Mouse (Mus musculus): ENCODE results near the gene Myo9b. TPM values are rescaled to one million over a fixed set of nuclear protein-coding genes. Genes with fewer than 3 reads are reported as not detected.

Gene Myo9b
- total RNA-seq (2023) = 147 TPM

DNA sequence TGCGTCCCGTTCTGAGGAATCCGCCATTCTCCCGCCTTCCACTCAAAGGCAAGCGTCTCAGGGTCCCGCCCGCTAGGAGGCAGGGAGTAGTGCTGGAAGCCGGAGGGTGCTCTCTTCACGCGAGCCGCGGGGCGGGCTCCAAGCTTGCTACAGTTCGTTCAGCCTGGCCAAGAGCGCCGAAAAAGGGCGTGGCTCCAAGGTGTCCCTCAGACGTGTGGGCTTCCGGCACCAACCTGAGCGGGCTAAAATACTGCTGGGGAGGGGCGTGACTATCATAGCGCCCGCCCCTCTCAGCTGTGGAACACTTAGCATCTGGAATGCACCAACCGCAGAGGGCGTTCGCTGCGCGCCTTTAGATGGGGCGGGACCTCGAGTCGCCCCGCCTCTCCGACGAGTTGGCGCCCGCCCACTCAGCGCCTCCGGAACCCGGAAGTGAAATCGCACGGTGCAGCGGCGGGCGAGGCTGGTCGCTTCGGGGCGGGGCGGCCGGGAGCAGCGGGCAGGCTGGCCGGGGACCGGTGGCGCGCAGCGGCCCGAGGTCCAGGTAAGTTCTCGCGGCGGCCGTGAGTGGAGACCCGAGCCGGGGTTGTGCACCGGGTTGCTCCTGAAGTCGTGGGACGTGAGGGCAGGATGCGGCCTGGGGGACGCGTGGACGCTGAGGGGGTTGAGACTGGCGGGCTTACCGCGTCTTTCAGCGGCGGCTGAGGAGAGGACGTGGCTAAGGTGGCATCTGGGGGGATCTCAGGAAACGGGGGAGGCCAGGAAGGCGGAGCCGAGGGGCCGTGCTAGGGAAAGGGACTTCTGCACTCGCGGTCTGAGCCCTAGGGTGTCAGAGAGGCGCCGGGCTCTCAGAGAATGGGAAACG lies at the start of gene Myo9b, which contains the start of gene Haus8:
Gene Myo9b (plus strand): TSS at position 429 of the 865 bp plus-strand sequence.
Gene Haus8 (minus strand): TSS at position 649 of the 865 bp plus-strand sequence.

DNA sequence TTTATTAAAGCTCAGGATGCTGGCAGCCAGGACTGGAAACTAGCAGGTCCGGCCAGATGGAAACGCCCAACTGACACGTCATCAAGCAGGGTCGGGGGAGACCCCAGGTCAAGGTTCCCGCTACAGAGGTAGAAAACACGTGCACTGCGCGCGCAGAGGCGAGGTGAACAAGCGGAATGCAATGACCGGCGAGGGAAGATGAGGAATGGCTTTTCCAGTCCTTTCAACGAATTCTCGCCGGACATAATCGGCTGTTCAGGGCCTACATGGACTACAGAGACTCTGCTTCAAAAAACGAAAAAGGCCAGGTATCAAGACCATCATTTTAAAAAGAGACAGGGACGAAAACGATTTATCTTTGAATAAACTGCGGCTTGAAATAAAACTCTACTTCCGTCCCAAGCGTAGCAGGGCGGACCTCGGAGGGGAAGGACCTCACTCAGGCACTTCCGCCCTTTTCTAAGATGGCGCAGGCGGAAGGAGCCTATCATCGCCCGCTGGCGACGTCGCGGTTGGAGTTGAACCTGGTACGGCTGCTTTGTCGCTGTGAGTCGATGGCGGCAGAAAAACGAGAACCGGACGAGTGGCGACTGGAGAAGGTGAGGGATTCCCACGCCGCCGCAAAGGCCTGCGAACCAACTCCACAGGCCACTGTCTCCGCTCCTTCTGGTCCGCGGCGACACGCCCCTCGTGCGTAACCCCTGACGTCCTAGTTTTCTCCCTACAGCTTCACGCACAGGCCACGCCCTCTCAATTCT lies 94.4 kb downstream of the Myo9b start, which contains the start of gene Use1:
Gene Use1 (plus strand): TSS at position 78 of the 758 bp plus-strand sequence.

GRCm38 (mm10) chr8:71371236-71371848 lies 98.8 kb downstream of the Myo9b start, which contains the start of gene Ocel1:
Ocel1 (plus strand) TSS chr8:71371298.

GRCm38 (mm10) chr8:71381421-71381970 lies 109.0 kb downstream of the Myo9b start, which contains the start of gene Nr2f6:
Nr2f6 (minus strand) TSS chr8:71381960.

DNA sequence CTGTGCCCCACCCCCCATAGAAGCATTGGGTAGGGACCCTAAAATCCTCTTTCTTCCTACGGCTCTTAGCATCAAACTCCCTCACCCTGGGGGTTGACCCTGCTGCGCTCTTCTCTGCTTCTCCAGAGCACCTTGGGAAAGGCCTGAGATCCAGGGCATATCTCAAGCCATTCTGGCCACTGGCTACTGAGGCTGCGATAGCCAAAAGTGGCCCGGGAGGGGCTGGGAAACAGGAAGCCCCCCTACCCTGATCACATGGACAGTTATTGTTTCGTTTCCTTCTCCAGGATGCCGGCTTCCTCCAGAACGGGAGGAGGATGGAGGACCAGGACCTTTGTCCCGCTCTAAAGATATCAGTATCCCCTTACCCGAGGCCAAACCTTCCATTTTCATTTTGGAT lies 123.1 kb downstream of the Myo9b start, which contains the start of gene Ushbp1:
Gene Ushbp1 (minus strand): TSS at position 174 of the 400 bp plus-strand sequence.

GRCm38 (mm10) chr8:71396639-71397305 lies 124.3 kb downstream of the Myo9b start, which contains the start of gene Babam1:
Babam1 (plus strand) TSS chr8:71396861.

GRCm38 (mm10) chr8:71405401-71406098 lies 133.0 kb downstream of the Myo9b start, which contains the start of gene Ankle1:
Ankle1 (plus strand) TSS chr8:71406010.

Other genes starting within 250 kb of the Myo9b start
- gene Haus8, start 220 bp downstream of the Myo9b start, total RNA-seq (2023) = 39.8 TPM
- gene Use1, start 94.1 kb downstream of the Myo9b start, total RNA-seq (2023) = 304 TPM
- 23.7 TPM for gene Ocel1, start 98.6 kb downstream of the Myo9b start, total RNA-seq (2023)
- gene Nr2f6, start 109.2 kb downstream of the Myo9b start, total RNA-seq (2023) = 5.0 TPM
- gene Ushbp1, start 123.1 kb downstream of the Myo9b start, total RNA-seq (2023) = not detected
- gene Babam1, start 124.1 kb downstream of the Myo9b start, total RNA-seq (2023) = 93.6 TPM
- gene Ankle1, start 133.3 kb downstream of the Myo9b start, total RNA-seq (2023) = 1.3 TPM
- 80.8 TPM for gene Abhd8, start 190.9 kb downstream of the Myo9b start, total RNA-seq (2023)
- gene Mrpl34, start 192.2 kb downstream of the Myo9b start, total RNA-seq (2023) = 20.2 TPM
- gene Dda1, start 196.5 kb downstream of the Myo9b start, total RNA-seq (2023) = 104 TPM
- 20.5 TPM for gene Ano8, start 213.2 kb downstream of the Myo9b start, total RNA-seq (2023)
- gene Gtpbp3, start 215.4 kb downstream of the Myo9b start, total RNA-seq (2023) = 10.3 TPM
- 0.56 TPM for gene Plvap, start 239.0 kb downstream of the Myo9b start, total RNA-seq (2023)

All from CD4-positive naive resting alpha-beta T cell, adult 76 days (primary cell).